Mouse (Mus musculus) frontal cortex, postnatal 14 days (tissue): ENCODE results near the gene Ccl25.
A peak's percentile ranks its signal among the peaks of the same experiment; 100 is the strongest.
"Not testable (repeated sequence)": the region's sequence is repeated elsewhere in the genome, so short reads cannot be mapped to it uniquely, and the experiment has no call there.

ENCODE experiments used
- DNase-seq, 2 experiments: peaks; one replicate each; pipeline ENCODE4 v3.0.0; 2022; ENCODE audit warnings: low spot score in 2 of 2

Gene Ccl25

DNA sequence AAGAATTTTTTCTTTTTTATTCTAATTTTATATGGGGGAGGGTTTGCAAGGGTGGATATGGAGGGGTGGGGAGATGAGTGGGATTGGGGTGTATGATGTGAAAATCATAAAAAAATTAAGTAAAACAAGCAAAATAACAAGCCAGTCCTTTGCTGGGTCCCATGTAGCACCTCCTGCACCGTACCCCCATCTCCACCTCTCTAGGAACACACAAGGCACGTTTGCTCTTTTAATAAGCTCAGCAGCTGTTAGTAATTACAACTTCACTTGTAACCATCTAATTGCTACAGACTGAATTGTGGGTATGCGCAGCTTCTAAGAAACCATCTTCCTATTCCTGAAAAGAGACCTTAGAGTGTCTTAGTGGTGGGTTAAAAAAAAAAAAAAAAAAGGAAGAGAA lies 15.2 kb downstream of the Ccl25 start:
- no peak for DNase-seq

DNA sequence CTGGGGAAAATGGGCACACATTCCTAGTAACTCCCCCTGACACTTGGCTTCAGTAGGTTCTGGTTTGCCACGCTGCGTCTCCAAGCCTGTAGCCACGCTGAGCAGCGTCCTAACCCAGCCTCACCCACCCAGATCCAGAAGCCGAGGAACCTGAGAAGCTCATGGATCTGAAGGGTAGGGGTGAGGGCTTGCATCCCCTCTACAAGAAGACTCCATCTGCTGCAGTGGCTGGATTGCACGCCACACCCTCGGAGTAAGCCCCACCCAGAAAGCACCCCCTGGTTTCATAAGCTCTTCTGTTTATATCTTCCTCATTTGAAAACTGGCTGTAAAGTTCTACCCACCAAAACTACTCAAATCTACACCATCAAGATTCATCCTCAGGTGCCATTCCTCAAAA lies 22.7 kb downstream of the Ccl25 start:
- no peak for DNase-seq

DNA sequence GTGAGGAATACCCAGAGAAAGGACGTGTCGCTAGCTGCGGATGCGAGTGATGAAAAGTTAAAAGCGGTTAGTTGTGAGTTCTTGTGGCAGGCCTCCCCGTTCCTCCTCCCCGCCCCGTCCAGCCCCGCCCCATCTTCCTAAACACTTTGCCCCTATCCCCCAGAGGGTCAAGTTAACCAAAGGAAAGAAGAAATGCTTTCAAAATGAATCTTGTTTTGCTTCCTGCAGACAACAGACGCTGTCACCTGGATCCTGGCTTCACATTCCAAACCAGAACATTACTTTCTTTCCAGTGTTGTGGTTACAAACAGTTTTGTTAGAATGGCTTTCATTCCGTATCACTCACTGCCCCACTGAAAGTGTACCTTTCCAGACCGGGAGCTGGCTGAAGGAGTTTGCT lies 23.3 kb downstream of the Ccl25 start:
- DNase-seq, result no peak

- DNase-seq, result no peak
Measured at GRCm38 (mm10) chr8:4349335-4349734, 24.3 kb downstream of the Ccl25 start.

GRCm38 (mm10) chr8:4350618-4351017 lies 25.6 kb downstream of the Ccl25 start:
- no peak for DNase-seq

- DNase-seq, result not testable (repeated sequence)
Measured at GRCm38 (mm10) chr8:4352562-4352961, 27.6 kb downstream of the Ccl25 start.

GRCm38 (mm10) chr8:4353741-4354140 lies 28.7 kb downstream of the Ccl25 start:
- DNase-seq, result no peak

DNA sequence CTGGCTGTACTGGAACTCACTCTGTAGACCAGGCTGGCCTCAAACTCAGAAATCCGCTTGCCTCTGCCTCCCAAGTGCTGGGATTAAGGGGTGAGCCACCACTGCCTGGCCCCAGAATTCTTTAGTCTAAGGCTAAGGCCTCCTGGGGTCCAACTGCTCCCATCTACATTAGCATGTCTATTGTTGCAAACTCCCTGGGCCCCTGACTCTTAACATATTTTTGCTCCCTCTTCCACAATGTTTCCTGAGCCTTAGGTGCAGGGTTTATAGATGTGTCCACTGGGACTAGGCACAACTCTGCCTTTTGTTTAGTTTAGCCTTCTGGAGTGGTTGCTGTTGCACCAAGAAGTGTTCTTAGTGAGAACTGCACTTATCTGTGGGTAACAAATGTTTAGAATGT lies 29.5 kb downstream of the Ccl25 start:
- DNase-seq, result no peak

- no peak for DNase-seq
Measured at GRCm38 (mm10) chr8:4355455-4355854, 30.4 kb downstream of the Ccl25 start.

GRCm38 (mm10) chr8:4359362-4359761 lies 34.4 kb downstream of the Ccl25 start:
- DNase-seq, result no peak

DNA sequence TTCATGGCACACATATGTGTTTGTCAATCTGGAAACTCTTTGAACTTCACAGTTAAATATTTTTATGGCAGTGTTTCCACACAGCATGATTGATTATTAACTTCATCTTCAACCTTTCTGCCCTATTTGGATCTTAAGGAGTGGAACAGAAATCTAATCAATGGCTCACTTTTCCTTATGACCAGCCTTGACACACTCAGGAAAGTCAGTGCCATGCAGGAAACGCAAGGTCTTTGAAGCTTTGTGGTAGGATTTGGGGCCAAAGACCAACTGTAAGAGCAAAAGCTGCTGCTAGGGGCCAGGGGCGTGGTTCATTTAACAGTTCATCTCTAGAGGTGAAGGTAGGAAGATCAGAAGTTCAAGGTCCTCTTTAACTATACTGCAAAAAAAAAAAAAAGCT lies 35.9 kb downstream of the Ccl25 start:
- no peak for DNase-seq

- DNase-seq, result no peak
Measured at GRCm38 (mm10) chr8:4366189-4366588, 41.2 kb downstream of the Ccl25 start.

DNA sequence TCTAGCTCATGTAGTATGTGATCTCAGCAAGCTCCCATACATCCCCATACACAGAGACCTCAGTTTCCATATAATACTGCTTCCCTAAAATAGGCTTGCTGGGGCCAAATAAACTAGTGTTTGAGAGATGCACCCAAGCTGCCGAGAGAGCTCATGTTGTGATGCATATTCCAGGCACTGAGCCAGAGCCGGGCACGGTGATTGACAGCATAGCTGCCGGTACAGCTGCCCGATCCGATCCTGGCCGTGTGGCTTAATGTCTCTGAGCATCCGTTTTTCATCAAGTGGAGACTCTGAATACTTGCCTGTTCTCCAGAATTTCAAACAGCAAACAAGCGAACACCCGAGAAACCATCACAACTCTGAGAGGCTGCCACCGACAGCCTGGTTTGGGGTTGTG lies 42.8 kb downstream of the Ccl25 start:
- peak; percentile 24 to 26 for DNase-seq

DNA sequence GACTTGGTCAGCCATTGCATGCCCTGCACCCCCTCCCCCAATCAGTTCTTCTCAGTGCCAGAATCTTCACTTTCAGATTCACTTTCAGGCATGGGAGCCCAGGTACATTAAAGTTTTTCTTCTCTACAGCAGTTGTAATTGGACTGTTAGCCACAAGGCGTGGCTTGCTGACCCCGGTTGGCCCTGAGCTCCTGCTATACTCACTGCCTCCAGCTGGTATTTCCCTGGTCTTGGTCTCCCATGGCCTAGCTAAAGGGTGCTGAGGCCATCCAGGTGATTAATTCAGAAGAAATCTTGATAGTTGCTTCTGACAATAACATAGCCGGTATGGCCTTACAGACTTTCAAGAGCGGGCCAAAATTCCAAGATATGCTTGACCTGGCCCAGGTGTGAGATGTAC lies 43.5 kb downstream of the Ccl25 start:
- no peak for DNase-seq

GRCm38 (mm10) chr8:4370078-4370477 lies 45.1 kb downstream of the Ccl25 start:
- DNase-seq, result peak; percentile 12 to 53

DNA sequence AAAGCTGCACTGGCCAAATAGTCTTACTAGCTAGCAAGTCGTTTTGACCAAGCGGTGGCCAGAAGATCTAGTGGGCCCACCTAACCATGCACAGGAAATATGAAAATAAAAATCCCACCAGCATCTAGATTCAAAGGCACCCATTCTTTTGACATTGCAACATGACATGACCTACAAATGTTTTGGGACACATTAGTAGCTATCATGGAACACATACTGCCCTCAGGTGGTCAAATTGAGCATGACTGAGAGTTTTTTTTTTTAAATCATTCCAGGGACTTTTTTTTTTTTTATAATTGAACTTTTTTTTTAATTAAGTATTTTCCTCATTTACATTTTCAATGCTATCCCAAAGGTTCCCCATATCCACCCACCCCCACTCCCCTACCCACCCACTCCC lies 47.6 kb downstream of the Ccl25 start:
- DNase-seq, result no peak

DNA sequence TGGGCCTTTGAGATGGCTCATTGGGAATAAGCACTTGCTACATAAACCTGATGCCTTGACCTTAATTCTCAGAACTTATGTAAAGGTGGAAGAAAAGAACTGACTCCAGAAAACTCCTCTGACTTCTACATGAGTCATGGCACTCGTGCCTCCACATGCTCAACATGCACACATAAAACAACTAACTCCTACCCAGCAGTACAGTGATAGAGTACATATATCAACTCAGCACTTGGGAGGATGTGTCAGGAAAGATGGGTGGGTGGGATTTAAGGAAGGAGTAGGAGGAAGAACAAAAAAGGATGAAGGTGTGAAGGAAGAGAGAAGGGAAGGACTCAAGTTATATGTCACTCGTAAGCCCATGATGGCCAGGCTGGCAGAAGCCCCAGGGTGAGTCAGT lies 76.4 kb downstream of the Ccl25 start:
- no peak for DNase-seq

- no peak for DNase-seq
Measured at GRCm38 (mm10) chr8:4403960-4404879, 79.2 kb downstream of the Ccl25 start.

DNA sequence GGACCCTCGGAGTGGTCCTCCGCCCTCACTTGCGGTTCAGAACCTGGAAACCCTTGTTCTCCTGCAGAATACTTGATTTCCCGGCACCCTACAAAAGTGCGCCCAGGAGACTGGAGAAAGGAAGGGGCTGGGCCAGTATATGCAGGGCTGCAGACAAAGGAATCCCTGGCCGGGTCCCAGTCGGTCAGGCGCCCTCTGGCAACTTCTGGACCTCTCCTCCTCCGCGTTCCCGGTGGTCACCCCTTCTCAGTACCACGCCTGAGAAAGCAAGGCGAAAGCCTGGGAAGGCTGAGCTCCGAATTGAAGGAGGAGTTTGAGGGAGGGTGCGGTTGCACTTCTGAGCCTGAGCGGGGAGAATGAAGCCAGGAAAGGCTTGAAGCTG lies 79.9 kb downstream of the Ccl25 start:
- no peak for DNase-seq

- DNase-seq, result not testable (repeated sequence)
Measured at GRCm38 (mm10) chr8:4408425-4408824, 83.4 kb downstream of the Ccl25 start.
